Mouse (Mus musculus): ENCODE results near the gene Gm10251. TPM values are rescaled to one million over a fixed set of nuclear protein-coding genes. Genes with fewer than 3 reads are reported as not detected.
"Not testable (repeated sequence)": the region's sequence is repeated elsewhere in the genome, so short reads cannot be mapped to it uniquely, and the experiment has no call there.

Gm10251 gene
- total RNA-seq (2012; rRNA removed) (not detected in 2 replicates), polyA plus RNA-seq (2012; ENCODE audit: insufficient read depth in 1 of 2, insufficient read length in 2 of 2, low read depth in 1 of 2, low replicate concordance in 2 of 2, missing spikeins in 1 of 2) (not detected)

DNA sequence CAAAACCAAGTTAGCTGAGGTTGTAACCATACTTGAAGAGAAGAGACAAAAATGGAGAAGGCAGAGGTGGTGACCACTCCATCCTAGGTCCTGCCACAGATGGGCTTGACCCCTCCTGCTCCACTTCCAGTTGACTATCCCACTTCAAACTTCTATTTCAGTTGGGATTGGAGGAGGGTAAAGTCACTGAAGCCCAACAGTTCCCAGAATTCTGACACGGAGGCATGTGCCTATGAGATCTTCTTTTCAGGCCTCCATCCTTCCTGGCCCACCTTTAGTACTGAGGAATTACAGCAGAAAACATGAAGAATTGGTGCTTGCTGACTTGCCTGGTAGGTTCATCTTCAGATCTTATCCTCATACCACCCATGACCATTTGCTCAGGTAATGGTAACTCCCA, at the start of gene Gm10251:
Gene Gm10251, minus strand, starts transcription at position 101 of the 400 bp plus-strand sequence.
- H3K36me3 ChIP-seq (ENCODE audit: control insufficient read depth in 1 of 2, insufficient read depth in 2 of 2, low read length in 2 of 2); DNase-seq (ENCODE audit: low read depth, low spot score); H3K9ac ChIP-seq (ENCODE audit: control insufficient read depth, low read depth, low read length, poor library complexity, severe bottlenecking); H3K27ac ChIP-seq (ENCODE audit: control insufficient read depth, low read depth, low read length); H3K79me2 ChIP-seq (ENCODE audit: control insufficient read depth, insufficient read depth, low read length, poor library complexity); H3K27me3 ChIP-seq (ENCODE audit: control insufficient read depth in 1 of 2, insufficient read depth in 2 of 2, low read length in 2 of 2); H3K4me3 ChIP-seq (ENCODE audit: control insufficient read depth in 1 of 2, insufficient read depth in 1 of 2, low read depth in 2 of 2, low read length in 2 of 2); H3K9me3 ChIP-seq (replicated peaks; ENCODE audit: insufficient read depth, low read length); H3K4me1 ChIP-seq (ENCODE audit: control insufficient read depth in 1 of 2, insufficient read depth in 2 of 2, low read length in 2 of 2): not testable (repeated sequence)

DNA sequence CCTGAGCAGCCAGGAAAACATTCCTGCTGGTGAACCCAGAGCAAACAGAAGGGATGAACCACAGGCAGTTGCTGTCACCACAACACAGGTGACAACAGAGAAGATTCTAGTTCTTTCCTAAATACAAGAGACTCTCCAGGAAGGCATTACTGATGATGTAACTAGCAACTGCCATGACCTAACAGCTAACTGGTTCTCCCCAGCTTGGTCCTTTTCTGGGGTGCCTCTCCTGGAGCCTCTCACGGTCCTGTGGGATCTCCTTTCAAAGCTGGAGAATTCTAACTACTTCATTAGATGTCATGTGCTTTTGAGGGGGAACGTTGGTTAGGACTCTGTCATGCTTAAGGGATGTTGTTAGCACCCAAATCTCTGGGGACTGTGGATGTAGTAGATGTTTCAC, 36.2 kb upstream of the Gm10251 start, which contains the start of gene Gm8050:
Gene Gm8050, minus strand, starts transcription at position 101 of the 400 bp plus-strand sequence.
- H3K36me3 ChIP-seq (ENCODE audit: control insufficient read depth in 1 of 2, insufficient read depth in 2 of 2, low read length in 2 of 2); H3K79me2 ChIP-seq (ENCODE audit: control insufficient read depth, insufficient read depth, low read length, poor library complexity); H3K27ac ChIP-seq (ENCODE audit: control insufficient read depth, low read depth, low read length); H3K9me3 ChIP-seq (replicated peaks; ENCODE audit: insufficient read depth, low read length); DNase-seq (ENCODE audit: low read depth, low spot score); H3K4me3 ChIP-seq (ENCODE audit: control insufficient read depth in 1 of 2, insufficient read depth in 1 of 2, low read depth in 2 of 2, low read length in 2 of 2); H3K4me1 ChIP-seq (ENCODE audit: control insufficient read depth in 1 of 2, insufficient read depth in 2 of 2, low read length in 2 of 2); H3K9ac ChIP-seq (ENCODE audit: control insufficient read depth, low read depth, low read length, poor library complexity, severe bottlenecking); H3K27me3 ChIP-seq (ENCODE audit: control insufficient read depth in 1 of 2, insufficient read depth in 2 of 2, low read length in 2 of 2): not testable (repeated sequence)

DNA sequence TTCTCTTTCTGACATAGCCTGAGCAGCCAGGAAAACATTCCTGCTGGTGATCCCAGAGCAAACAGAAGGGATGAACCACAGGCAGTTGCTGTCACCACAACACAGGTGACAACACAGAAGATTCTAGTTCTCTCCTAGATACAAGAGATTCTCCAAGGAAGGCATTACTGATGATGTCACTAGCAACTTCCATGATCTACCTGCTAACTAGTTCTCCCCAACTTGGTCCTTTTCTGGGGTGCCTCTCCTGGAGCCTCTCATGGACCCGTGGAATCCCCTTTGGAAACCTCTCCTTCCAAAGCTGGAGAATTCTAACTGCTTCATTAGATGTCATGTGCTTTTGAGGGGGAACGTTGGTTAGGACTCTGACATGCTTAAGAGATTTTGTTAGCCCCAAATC, 61.7 kb downstream of the Gm10251 start, which contains the start of gene Gm3460:
Gene Gm3460, minus strand, starts transcription at position 101 of the 400 bp plus-strand sequence.
- not testable (repeated sequence) for H3K27ac ChIP-seq (ENCODE audit: control insufficient read depth, low read depth, low read length); H3K4me1 ChIP-seq (ENCODE audit: control insufficient read depth in 1 of 2, insufficient read depth in 2 of 2, low read length in 2 of 2); H3K4me3 ChIP-seq (ENCODE audit: control insufficient read depth in 1 of 2, insufficient read depth in 1 of 2, low read depth in 2 of 2, low read length in 2 of 2); H3K79me2 ChIP-seq (ENCODE audit: control insufficient read depth, insufficient read depth, low read length, poor library complexity); H3K27me3 ChIP-seq (ENCODE audit: control insufficient read depth in 1 of 2, insufficient read depth in 2 of 2, low read length in 2 of 2); H3K9me3 ChIP-seq (replicated peaks; ENCODE audit: insufficient read depth, low read length); H3K36me3 ChIP-seq (ENCODE audit: control insufficient read depth in 1 of 2, insufficient read depth in 2 of 2, low read length in 2 of 2); H3K9ac ChIP-seq (ENCODE audit: control insufficient read depth, low read depth, low read length, poor library complexity, severe bottlenecking); DNase-seq (ENCODE audit: low read depth, low spot score)

DNA sequence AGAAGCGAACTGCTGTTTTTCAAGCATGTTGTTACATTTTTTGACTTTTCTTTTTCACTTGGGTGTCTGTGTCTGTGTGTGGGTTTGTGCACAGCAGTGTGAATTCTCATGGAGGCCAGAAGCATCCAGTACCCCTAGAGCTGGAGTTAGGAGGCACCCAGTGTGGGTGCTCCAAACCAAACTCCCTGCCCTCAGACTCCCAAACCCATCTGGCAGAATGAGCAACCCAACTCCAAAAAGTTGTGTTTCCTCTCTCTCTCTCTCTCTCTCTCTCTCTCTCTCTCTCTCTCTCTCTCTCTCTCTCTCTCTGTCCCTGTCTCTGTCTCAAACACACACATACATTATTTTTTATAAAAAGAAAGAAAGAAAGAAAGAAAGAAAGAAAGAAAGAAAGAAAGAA, 77.5 kb downstream of the Gm10251 start:
- H3K9ac ChIP-seq (ENCODE audit: control insufficient read depth, low read depth, low read length, poor library complexity, severe bottlenecking); H3K27me3 ChIP-seq (ENCODE audit: control insufficient read depth in 1 of 2, insufficient read depth in 2 of 2, low read length in 2 of 2); H3K36me3 ChIP-seq (ENCODE audit: control insufficient read depth in 1 of 2, insufficient read depth in 2 of 2, low read length in 2 of 2); H3K9me3 ChIP-seq (replicated peaks; ENCODE audit: insufficient read depth, low read length); DNase-seq (ENCODE audit: low read depth, low spot score); H3K27ac ChIP-seq (ENCODE audit: control insufficient read depth, low read depth, low read length); H3K79me2 ChIP-seq (ENCODE audit: control insufficient read depth, insufficient read depth, low read length, poor library complexity); H3K4me1 ChIP-seq (ENCODE audit: control insufficient read depth in 1 of 2, insufficient read depth in 2 of 2, low read length in 2 of 2); H3K4me3 ChIP-seq (ENCODE audit: control insufficient read depth in 1 of 2, insufficient read depth in 1 of 2, low read depth in 2 of 2, low read length in 2 of 2): not testable (repeated sequence)

GRCm38 (mm10) chr14:6605004-6605403, 79.0 kb downstream of the Gm10251 start:
- H3K9ac ChIP-seq (ENCODE audit: control insufficient read depth, low read depth, low read length, poor library complexity, severe bottlenecking); H3K4me3 ChIP-seq (ENCODE audit: control insufficient read depth in 1 of 2, insufficient read depth in 1 of 2, low read depth in 2 of 2, low read length in 2 of 2); DNase-seq (ENCODE audit: low read depth, low spot score); H3K27ac ChIP-seq (ENCODE audit: control insufficient read depth, low read depth, low read length); H3K79me2 ChIP-seq (ENCODE audit: control insufficient read depth, insufficient read depth, low read length, poor library complexity); H3K4me1 ChIP-seq (ENCODE audit: control insufficient read depth in 1 of 2, insufficient read depth in 2 of 2, low read length in 2 of 2); H3K36me3 ChIP-seq (ENCODE audit: control insufficient read depth in 1 of 2, insufficient read depth in 2 of 2, low read length in 2 of 2); H3K9me3 ChIP-seq (replicated peaks; ENCODE audit: insufficient read depth, low read length); H3K27me3 ChIP-seq (ENCODE audit: control insufficient read depth in 1 of 2, insufficient read depth in 2 of 2, low read length in 2 of 2): not testable (repeated sequence)

GRCm38 (mm10) chr14:6604551-6604950, 79.4 kb downstream of the Gm10251 start:
- H3K79me2 ChIP-seq (ENCODE audit: control insufficient read depth, insufficient read depth, low read length, poor library complexity); H3K4me3 ChIP-seq (ENCODE audit: control insufficient read depth in 1 of 2, insufficient read depth in 1 of 2, low read depth in 2 of 2, low read length in 2 of 2); H3K27me3 ChIP-seq (ENCODE audit: control insufficient read depth in 1 of 2, insufficient read depth in 2 of 2, low read length in 2 of 2); DNase-seq (ENCODE audit: low read depth, low spot score); H3K9me3 ChIP-seq (replicated peaks; ENCODE audit: insufficient read depth, low read length); H3K9ac ChIP-seq (ENCODE audit: control insufficient read depth, low read depth, low read length, poor library complexity, severe bottlenecking); H3K4me1 ChIP-seq (ENCODE audit: control insufficient read depth in 1 of 2, insufficient read depth in 2 of 2, low read length in 2 of 2); H3K27ac ChIP-seq (ENCODE audit: control insufficient read depth, low read depth, low read length); H3K36me3 ChIP-seq (ENCODE audit: control insufficient read depth in 1 of 2, insufficient read depth in 2 of 2, low read length in 2 of 2): not testable (repeated sequence)

- H3K27ac ChIP-seq (ENCODE audit: control insufficient read depth, low read depth, low read length); H3K27me3 ChIP-seq (ENCODE audit: control insufficient read depth in 1 of 2, insufficient read depth in 2 of 2, low read length in 2 of 2); H3K9me3 ChIP-seq (replicated peaks; ENCODE audit: insufficient read depth, low read length); H3K36me3 ChIP-seq (ENCODE audit: control insufficient read depth in 1 of 2, insufficient read depth in 2 of 2, low read length in 2 of 2); H3K79me2 ChIP-seq (ENCODE audit: control insufficient read depth, insufficient read depth, low read length, poor library complexity); H3K4me1 ChIP-seq (ENCODE audit: control insufficient read depth in 1 of 2, insufficient read depth in 2 of 2, low read length in 2 of 2); H3K9ac ChIP-seq (ENCODE audit: control insufficient read depth, low read depth, low read length, poor library complexity, severe bottlenecking); H3K4me3 ChIP-seq (ENCODE audit: control insufficient read depth in 1 of 2, insufficient read depth in 1 of 2, low read depth in 2 of 2, low read length in 2 of 2); DNase-seq (ENCODE audit: low read depth, low spot score): not testable (repeated sequence)
These were observed 93.5 kb downstream of the Gm10251 start, which contains the start of gene Gm3629 for GRCm38 (mm10) chr14:6590513-6590912. Gm3629 (minus strand) TSS chr14:6590613.
